In genomic region chr14:73384913-73385719, GRCm38 (mm10) we compare ENCODE assay signal across 8 mouse cellular contexts. TPM values are rescaled to one million over a fixed set of nuclear protein-coding genes. Genes with fewer than 3 reads are reported as not detected.
DNase-seq lines count a peak whose midpoint lies in the region; ATAC-seq and TF ChIP-seq lines count a peak whose summit lies in the region.

Gene Itm2b, minus strand, starts transcription at chr14:73385289.

- H3K36me3 ChIP-seq in heart, embryonic 13.5 days, result peaks cover 7% of the 10 kb centered on the region
- 0 out of 2 replicates have a peak, but pooled peaks cover 4% of the 10 kb centered on the region for H3K36me3 ChIP-seq in kidney, postnatal 0 days (ENCODE audit: insufficient read depth, low read length)
- peaks cover 9% of the 10 kb centered on the region for H3K36me3 ChIP-seq in liver, embryonic 15.5 days (replicated peaks)
- no peaks in the 10 kb centered on the region for H3K36me3 ChIP-seq in neural tube, embryonic 12.5 days
- 0 out of 2 replicates have a peak, but pooled peaks cover 3% of the 10 kb centered on the region for H3K36me3 ChIP-seq in stomach, postnatal 0 days (ENCODE audit: control insufficient read depth, insufficient read depth, low read length)

- peak; percentile 77 for ATAC-seq in erythroid progenitor cell, adult 5-6 weeks (replicated peaks; ENCODE audit: low FRiP score, poor library complexity, severe bottlenecking)
- peak; percentile 93 for ATAC-seq in heart, embryonic 13.5 days (ENCODE audit: extremely low read depth, insufficient number of reproducible peaks, low FRiP score, low TSS enrichment)
- ATAC-seq in kidney, postnatal 0 days (replicated peaks; ENCODE audit: low FRiP score, low read depth), result peak; percentile 94
- ATAC-seq in liver, embryonic 15.5 days (ENCODE audit: insufficient read depth), result peak; percentile 92
- peak; percentile 96 for ATAC-seq in neural tube, embryonic 12.5 days (ENCODE audit: low FRiP score, low read depth)
- ATAC-seq in stomach, postnatal 0 days (ENCODE audit: low FRiP score, low TSS enrichment), result peak; percentile 92

- under 1% methylated on average over 62 of the region's 62 CpGs for WGBS in heart, embryonic 13.5 days
- under 1% methylated on average over 60 of the region's 62 CpGs for WGBS in kidney, postnatal 0 days
- WGBS in liver, embryonic 15.5 days (ENCODE audit: insufficient replicate concordance), result under 1% methylated on average over 62 of the region's 62 CpGs
- WGBS in neural tube, embryonic 12.5 days, result 1% methylated on average over 62 of the region's 62 CpGs
- WGBS in stomach, postnatal 0 days, result under 1% methylated on average over 57 of the region's 62 CpGs

- peak within 1 kb of the TSS; percentile 100 for H3K9ac ChIP-seq in heart, embryonic 13.5 days
- peak within 1 kb of the TSS; percentile 99 for H3K9ac ChIP-seq in kidney, postnatal 0 days (ENCODE audit: low read depth, low read length)
- H3K9ac ChIP-seq in liver, embryonic 15.5 days, result peak within 1 kb of the TSS; percentile 99
- H3K9ac ChIP-seq in neural tube, embryonic 12.5 days, result peak within 1 kb of the TSS; percentile 92
- peak within 1 kb of the TSS; percentile 100 for H3K9ac ChIP-seq in stomach, postnatal 0 days (ENCODE audit: low read length)

- peak; percentile 20; the same call in 1 of the 2 replicates for TF ChIP-seq CTCF in kidney, postnatal 0 days (IDR thresholded peaks at IDR 0.05; ENCODE audit: low read depth)
- peak; percentile 48 for TF ChIP-seq CTCF in stomach, postnatal 0 days (IDR thresholded peaks at IDR 0.05; ENCODE audit: low read depth)

- TF ChIP-seq EP300 in stomach, postnatal 0 days (optimal IDR thresholded peaks at IDR 0.05), result peak; percentile 79

- H3K27me3 ChIP-seq in heart, embryonic 13.5 days (replicated peaks), result no peaks in the 10 kb centered on the region
- no peaks in the 10 kb centered on the region for H3K27me3 ChIP-seq in kidney, postnatal 0 days (ENCODE audit: insufficient read depth, low read length)
- no peaks in the 10 kb centered on the region for H3K27me3 ChIP-seq in liver, embryonic 15.5 days
- H3K27me3 ChIP-seq in neural tube, embryonic 12.5 days (replicated peaks), result no peaks in the 10 kb centered on the region
- H3K27me3 ChIP-seq in stomach, postnatal 0 days (ENCODE audit: control insufficient read depth, insufficient read depth, low read length), result no peaks in the 10 kb centered on the region

- H3K9me3 ChIP-seq in heart, embryonic 13.5 days, result no peaks in the 10 kb centered on the region
- H3K9me3 ChIP-seq in kidney, postnatal 0 days (replicated peaks; ENCODE audit: low read length), result no peaks in the 10 kb centered on the region
- no peaks in the 10 kb centered on the region for H3K9me3 ChIP-seq in liver, embryonic 15.5 days (replicated peaks)
- H3K9me3 ChIP-seq in neural tube, embryonic 12.5 days, result no peaks in the 10 kb centered on the region
- H3K9me3 ChIP-seq in stomach, postnatal 0 days (ENCODE audit: control insufficient read depth, low read length), result no peaks in the 10 kb centered on the region

- H3K4me1 ChIP-seq in heart, embryonic 13.5 days, result peaks cover 74% of the 10 kb centered on the region
- H3K4me1 ChIP-seq in kidney, postnatal 0 days (replicated peaks; ENCODE audit: insufficient read depth, low read length), result peaks cover 39% of the 10 kb centered on the region
- H3K4me1 ChIP-seq in liver, embryonic 15.5 days (replicated peaks), result peaks cover 70% of the 10 kb centered on the region
- H3K4me1 ChIP-seq in neural tube, embryonic 12.5 days, result peaks cover 16% of the 10 kb centered on the region
- peaks cover 6% of the 10 kb centered on the region; the same call in 1 of the 2 replicates for H3K4me1 ChIP-seq in stomach, postnatal 0 days (replicated peaks; ENCODE audit: control insufficient read depth, insufficient read depth)

- peak within 1 kb of the TSS; percentile 99 for H3K4me3 ChIP-seq in heart, embryonic 13.5 days
- peak within 1 kb of the TSS; percentile 97 for H3K4me3 ChIP-seq in kidney, postnatal 0 days (replicated peaks; ENCODE audit: low read depth, low read length)
- H3K4me3 ChIP-seq in liver, embryonic 15.5 days (replicated peaks), result peak within 1 kb of the TSS; percentile 95
- peak within 1 kb of the TSS; percentile 82 for H3K4me3 ChIP-seq in neural tube, embryonic 12.5 days
- H3K4me3 ChIP-seq in stomach, postnatal 0 days (ENCODE audit: low read depth, low read length), result peak within 1 kb of the TSS; percentile 100

- H3K27ac ChIP-seq in heart, embryonic 13.5 days (replicated peaks), result peak within 1 kb of the TSS; percentile 99
- peak within 1 kb of the TSS; percentile 99 for H3K27ac ChIP-seq in kidney, postnatal 0 days
- peak within 1 kb of the TSS; percentile 95 for H3K27ac ChIP-seq in liver, embryonic 15.5 days (replicated peaks)
- peak within 1 kb of the TSS; percentile 88 for H3K27ac ChIP-seq in neural tube, embryonic 12.5 days
- H3K27ac ChIP-seq in stomach, postnatal 0 days (replicated peaks), result peak within 1 kb of the TSS; percentile 100

- peak; percentile 65 to 72 for DNase-seq in CD8-positive naive resting alpha-beta T cell, adult 2 months (ENCODE audit: low read depth in 2 of 2, low spot score in 2 of 2)
- peak; percentile 46 for DNase-seq in brain, embryonic 18.5 days (ENCODE audit: low read depth, low spot score)
- peak; percentile 90 for DNase-seq in kidney, postnatal 0 days (ENCODE audit: low spot score)
- peak; percentile 94 for DNase-seq in stomach, postnatal 0 days (ENCODE audit: low spot score)

- H3K4me2 ChIP-seq in heart, embryonic 13.5 days, result peak within 1 kb of the TSS; percentile 69
- H3K4me2 ChIP-seq in kidney, postnatal 0 days (ENCODE audit: low read length), result peak within 1 kb of the TSS; percentile 63
- H3K4me2 ChIP-seq in liver, embryonic 15.5 days, result peak within 1 kb of the TSS; percentile 76
- H3K4me2 ChIP-seq in neural tube, embryonic 12.5 days (replicated peaks), result peak within 1 kb of the TSS; percentile 67
- H3K4me2 ChIP-seq in stomach, postnatal 0 days (replicated peaks; ENCODE audit: low read depth), result peak within 1 kb of the TSS; percentile 54

RNA-seq across cellular contexts. Expression of gene Itm2b, which starts in this region (rescaled TPM):
- total RNA-seq in erythroid progenitor cell, adult 5-6 weeks (2015; ENCODE audit: low replicate concordance), result 559 and 848 TPM in 2 replicates
- 487 and 545 TPM in 2 replicates for total RNA-seq in erythroid progenitor cell, adult 5-6 weeks (2017; ENCODE audit: low replicate concordance)
- polyA plus RNA-seq in heart, embryonic 13.5 days (2015; fragmentation: Nextera tagmentation; extraction: Ambion mirVana), result 620 and 695 TPM in 2 replicates
- polyA plus RNA-seq in kidney, postnatal 0 days (2015; fragmentation: Nextera tagmentation; extraction: Ambion mirVana), result 1,975 and 1,980 TPM in 2 replicates
- polyA plus RNA-seq in liver, embryonic 15.5 days (2015; fragmentation: Nextera tagmentation; extraction: Ambion mirVana), result 524 and 538 TPM in 2 replicates
- polyA plus RNA-seq in neural tube, embryonic 12.5 days (2016; fragmentation: Nextera tagmentation; extraction: Ambion mirVana), result 441 and 471 TPM in 2 replicates
- polyA plus RNA-seq in stomach, postnatal 0 days (2015; fragmentation: Nextera tagmentation; extraction: Ambion mirVana), result 1,381 and 1,408 TPM in 2 replicates

Comparison
In these comparisons a context has a peak if more than half of its experiments do, and no peak if none do; other contexts are left out.
1. Peak in every context shown above with its lines: DNase-seq, ATAC-seq, H3K4me3 ChIP-seq and H3K27ac ChIP-seq.